Mouse (Mus musculus): ENCODE results near the gene Hexim2. TPM values are rescaled to one million over a fixed set of nuclear protein-coding genes. Genes with fewer than 3 reads are reported as not detected.

Hexim2 gene
- polyA plus RNA-seq, 1 experiment from 2014 or later = 3.4 TPM

GRCm38 (mm10) chr11:103175688-103176442, 43.6 kb downstream of the Hexim2 start:
- Histone ChIP-seq H3K27ac (ENCODE audit: low read depth) (peak overlapping the region; percentile 84), H3K4me1 (ENCODE audit: insufficient read depth) (peaks cover 21% of the 10 kb centered on the region)
- no peak for ATAC-seq

GRCm38 (mm10) chr11:103176510-103176909, 44.3 kb downstream of the Hexim2 start:
- ATAC-seq = no peak
- Histone ChIP-seq H3K27ac (ENCODE audit: low read depth) (peak overlapping the region; percentile 84), H3K4me2 (ENCODE audit: low read depth, low read length) (peak overlapping the region; percentile 49; the same call in 1 of the 2 replicates), H3K9me3 (ENCODE audit: low read length) (no peaks in the 10 kb centered on the region), H3K4me3 (ENCODE audit: low read depth, low read length) (no peak overlapping the region), H3K9ac (replicated peaks) (no peak overlapping the region), H3K27me3 (ENCODE audit: insufficient read depth, low read length) (peaks cover 4% of the 10 kb centered on the region; the same call in 1 of the 2 replicates), H3K4me1 (ENCODE audit: insufficient read depth) (peaks cover 17% of the 10 kb centered on the region), H3K36me3 (replicated peaks; ENCODE audit: insufficient read depth, low read length) (no peaks in the 10 kb centered on the region; the same call in 1 of the 2 replicates)
- no peak for DNase-seq
- TF ChIP-seq EP300 (IDR thresholded peaks at IDR 0.05; ENCODE audit: low read depth) (no peak), CTCF (IDR thresholded peaks at IDR 0.05; ENCODE audit: low read depth) (no peak)
- 88% methylated on average over 1 of the region's 1 CpGs for WGBS (ENCODE audit: insufficient replicate concordance)

More at GRCm38 (mm10) chr11:103175688-103176442, 43.6 kb downstream of the Hexim2 start:
- TF ChIP-seq EP300 (IDR thresholded peaks at IDR 0.05; ENCODE audit: low read depth) (no peak), CTCF (IDR thresholded peaks at IDR 0.05; ENCODE audit: low read depth) (no peak)
- no peak for DNase-seq
- Histone ChIP-seq H3K27me3 (ENCODE audit: insufficient read depth, low read length) (peaks cover 10% of the 10 kb centered on the region), H3K9me3 (ENCODE audit: low read length) (no peaks in the 10 kb centered on the region), H3K4me3 (ENCODE audit: low read depth, low read length) (peak overlapping the region; percentile 2), H3K36me3 (replicated peaks; ENCODE audit: insufficient read depth, low read length) (no peaks in the 10 kb centered on the region; the same call in 1 of the 2 replicates), H3K4me2 (ENCODE audit: low read depth, low read length) (peak overlapping the region; percentile 49), H3K9ac (replicated peaks) (no peak overlapping the region)
- WGBS (ENCODE audit: insufficient replicate concordance) = 43% methylated on average over 14 of the region's 14 CpGs

- DNase-seq (no peak), ATAC-seq (no peak)
- Histone ChIP-seq H3K36me3 (replicated peaks; ENCODE audit: insufficient read depth, low read length) (no peaks in the 10 kb centered on the region; the same call in 1 of the 2 replicates), H3K9me3 (ENCODE audit: low read length) (no peaks in the 10 kb centered on the region), H3K9ac (replicated peaks) (no peak overlapping the region), H3K27me3 (ENCODE audit: insufficient read depth, low read length) (no peaks in the 10 kb centered on the region), H3K27ac (ENCODE audit: low read depth) (peak overlapping the region; percentile 48; the same call in 1 of the 2 replicates), H3K4me2 (ENCODE audit: low read depth, low read length) (peak overlapping the region; percentile 49), H3K4me1 (ENCODE audit: insufficient read depth) (peaks cover 17% of the 10 kb centered on the region), H3K4me3 (ENCODE audit: low read depth, low read length) (peak overlapping the region; percentile 15; the same call in 1 of the 2 replicates)
- TF ChIP-seq CTCF (IDR thresholded peaks at IDR 0.05; ENCODE audit: low read depth) = no peak
- no peak for TF ChIP-seq EP300 (IDR thresholded peaks at IDR 0.05; ENCODE audit: low read depth)
- WGBS (ENCODE audit: insufficient replicate concordance) = 57% methylated on average over 5 of the region's 5 CpGs
Observed at GRCm38 (mm10) chr11:103177216-103177615, 45.0 kb downstream of the Hexim2 start.

GRCm38 (mm10) chr11:103177815-103178485, 45.7 kb downstream of the Hexim2 start:
- TF ChIP-seq EP300 (IDR thresholded peaks at IDR 0.05; ENCODE audit: low read depth) = no peak
- TF ChIP-seq CTCF (IDR thresholded peaks at IDR 0.05; ENCODE audit: low read depth) = no peak
- Histone ChIP-seq H3K4me1 (ENCODE audit: insufficient read depth) (peaks cover 17% of the 10 kb centered on the region), H3K4me2 (ENCODE audit: low read depth, low read length) (peak overlapping the region; percentile 49), H3K27ac (ENCODE audit: low read depth) (peak overlapping the region; percentile 48; the same call in 1 of the 2 replicates), H3K9ac (replicated peaks) (no peak overlapping the region), H3K4me3 (ENCODE audit: low read depth, low read length) (peak overlapping the region; percentile 15; the same call in 1 of the 2 replicates), H3K36me3 (replicated peaks; ENCODE audit: insufficient read depth, low read length) (peaks cover 2% of the 10 kb centered on the region), H3K27me3 (ENCODE audit: insufficient read depth, low read length) (no peaks in the 10 kb centered on the region), H3K9me3 (ENCODE audit: low read length) (no peaks in the 10 kb centered on the region)
- DNase-seq = peak; percentile 64
- WGBS (ENCODE audit: insufficient replicate concordance) = 37% methylated on average over 15 of the region's 15 CpGs
- ATAC-seq = peak; percentile 53

GRCm38 (mm10) chr11:103178748-103179147, 46.5 kb downstream of the Hexim2 start:
- Histone ChIP-seq H3K4me1 (ENCODE audit: insufficient read depth) (peaks cover 12% of the 10 kb centered on the region), H3K36me3 (replicated peaks; ENCODE audit: insufficient read depth, low read length) (peaks cover 2% of the 10 kb centered on the region), H3K27me3 (ENCODE audit: insufficient read depth, low read length) (no peaks in the 10 kb centered on the region), H3K4me3 (ENCODE audit: low read depth, low read length) (no peak overlapping the region), H3K27ac (ENCODE audit: low read depth) (no peak overlapping the region), H3K9me3 (ENCODE audit: low read length) (no peaks in the 10 kb centered on the region), H3K4me2 (ENCODE audit: low read depth, low read length) (no peak overlapping the region), H3K9ac (replicated peaks) (no peak overlapping the region)
- 75% methylated on average over 8 of the region's 8 CpGs for WGBS (ENCODE audit: insufficient replicate concordance)
- no peak for ATAC-seq
- TF ChIP-seq CTCF (IDR thresholded peaks at IDR 0.05; ENCODE audit: low read depth) = no peak
- no peak for TF ChIP-seq EP300 (IDR thresholded peaks at IDR 0.05; ENCODE audit: low read depth)
- DNase-seq = no peak

- Histone ChIP-seq H3K4me1 (ENCODE audit: insufficient read depth) (no peaks in the 10 kb centered on the region; the same call in 1 of the 2 replicates), H3K27me3 (ENCODE audit: insufficient read depth, low read length) (no peaks in the 10 kb centered on the region), H3K4me3 (ENCODE audit: low read depth, low read length) (no peak overlapping the region), H3K27ac (ENCODE audit: low read depth) (no peak overlapping the region), H3K36me3 (replicated peaks; ENCODE audit: insufficient read depth, low read length) (peaks cover 2% of the 10 kb centered on the region), H3K9me3 (ENCODE audit: low read length) (no peaks in the 10 kb centered on the region), H3K9ac (replicated peaks) (no peak overlapping the region), H3K4me2 (ENCODE audit: low read depth, low read length) (no peak overlapping the region)
- DNase-seq (no peak), ATAC-seq (no peak)
- WGBS (ENCODE audit: insufficient replicate concordance) = 82% methylated on average over 1 of the region's 1 CpGs
- TF ChIP-seq EP300 (IDR thresholded peaks at IDR 0.05; ENCODE audit: low read depth) = no peak
- no peak for TF ChIP-seq CTCF (IDR thresholded peaks at IDR 0.05; ENCODE audit: low read depth)
Observed at GRCm38 (mm10) chr11:103180426-103180825, 48.2 kb downstream of the Hexim2 start.

Measured in liver, postnatal 0 days (tissue).